Mouse (Mus musculus) spleen, postnatal 14 days (tissue): ENCODE results near the gene Maco1.
"Not testable (repeated sequence)": the region's sequence is repeated elsewhere in the genome, so short reads cannot be mapped to it uniquely, and the experiment has no call there.

Experiments
- DNase-seq, 2 experiments: peaks; one replicate each; pipeline ENCODE4 v3.0.0; 2021 to 2022; ENCODE audit warnings: low spot score in 2 of 2

Gene Maco1

GRCm38 (mm10) chr4:134814229-134814571 lies 38.9 kb downstream of the Maco1 start:
- no peak for DNase-seq

DNA sequence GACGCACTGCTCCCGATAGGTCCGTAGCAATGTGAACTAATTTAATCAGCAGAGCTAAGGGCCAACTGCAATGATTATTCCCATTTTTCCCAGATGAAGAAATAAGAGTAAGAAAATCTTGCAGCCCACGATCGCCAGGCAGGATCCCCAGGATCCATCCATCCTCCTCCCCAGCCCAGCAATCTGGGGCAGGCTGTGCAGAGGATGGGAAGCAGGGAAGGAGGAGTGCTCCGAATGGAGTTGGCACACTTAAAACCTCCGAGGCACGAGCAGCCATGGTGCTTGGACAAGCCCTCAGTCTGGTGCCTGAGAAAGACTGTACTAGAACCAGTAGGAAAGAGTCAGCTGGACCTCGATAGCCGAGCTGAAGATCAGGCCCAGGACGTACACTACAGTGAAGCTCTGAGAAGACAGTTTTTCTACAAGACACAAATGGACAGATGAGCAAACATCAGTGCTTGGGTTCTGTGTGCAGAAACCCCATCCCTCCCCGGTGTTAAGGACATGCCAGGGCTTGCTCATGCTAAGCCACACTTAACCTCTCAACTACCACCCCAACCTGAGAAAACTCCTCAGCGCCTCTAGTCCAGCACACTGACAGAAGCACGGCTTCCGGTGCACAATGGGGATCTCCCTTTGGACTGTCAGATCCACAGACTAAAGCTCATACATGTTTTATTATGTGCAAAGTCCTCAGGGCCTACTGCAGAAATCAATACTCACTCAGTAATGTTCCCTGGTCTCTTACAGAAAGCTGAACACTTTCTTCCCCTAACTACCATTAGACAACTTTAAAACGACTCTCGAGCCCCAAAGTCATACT lies 39.5 kb downstream of the Maco1 start:
- no peak for DNase-seq

DNA sequence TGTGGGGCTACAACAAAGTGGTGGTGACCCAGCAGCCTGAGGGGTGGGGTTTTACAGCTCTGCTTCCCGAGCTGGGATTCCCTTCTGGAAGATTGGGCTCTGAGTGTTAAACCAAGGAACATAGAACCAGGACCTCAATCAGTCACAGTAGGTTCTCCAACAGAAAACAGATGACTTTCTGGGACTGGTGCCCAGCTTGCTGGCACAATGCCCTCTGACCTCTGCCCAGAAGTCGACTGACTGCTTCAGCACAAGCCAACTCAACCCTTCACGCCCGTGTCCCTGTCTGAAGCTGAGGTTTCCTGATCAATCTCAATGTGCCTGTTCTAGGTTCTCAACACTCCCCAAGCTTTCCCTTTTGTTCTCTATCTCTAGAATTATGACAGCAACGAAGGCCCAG lies 48.4 kb downstream of the Maco1 start:
- DNase-seq = no peak

GRCm38 (mm10) chr4:134802765-134803164 lies 50.4 kb downstream of the Maco1 start:
- no peak for DNase-seq

GRCm38 (mm10) chr4:134802155-134802554 lies 51.0 kb downstream of the Maco1 start:
- no peak for DNase-seq

DNA sequence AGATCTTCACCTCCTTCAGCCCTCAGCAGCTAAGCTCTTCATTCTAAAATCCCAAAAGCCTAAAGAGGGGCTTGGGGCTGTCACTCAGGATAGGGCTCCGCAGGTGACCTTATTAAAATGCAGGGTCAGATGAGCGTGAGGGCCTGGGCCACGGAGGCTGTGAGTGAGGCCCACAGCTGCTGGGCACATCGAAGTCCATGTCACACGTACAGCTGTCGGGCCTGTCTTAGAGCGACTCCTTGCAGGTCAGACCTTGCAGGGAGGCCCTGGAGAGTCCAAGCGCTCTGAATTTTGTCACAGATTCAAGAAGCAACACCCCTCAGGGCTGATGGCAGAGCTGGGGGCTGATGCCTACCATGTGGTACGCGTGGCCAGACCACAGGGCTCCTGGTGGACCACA lies 52.5 kb downstream of the Maco1 start:
- no peak for DNase-seq

- no peak for DNase-seq
Observed at GRCm38 (mm10) chr4:134800098-134800497, 53.0 kb downstream of the Maco1 start.

DNA sequence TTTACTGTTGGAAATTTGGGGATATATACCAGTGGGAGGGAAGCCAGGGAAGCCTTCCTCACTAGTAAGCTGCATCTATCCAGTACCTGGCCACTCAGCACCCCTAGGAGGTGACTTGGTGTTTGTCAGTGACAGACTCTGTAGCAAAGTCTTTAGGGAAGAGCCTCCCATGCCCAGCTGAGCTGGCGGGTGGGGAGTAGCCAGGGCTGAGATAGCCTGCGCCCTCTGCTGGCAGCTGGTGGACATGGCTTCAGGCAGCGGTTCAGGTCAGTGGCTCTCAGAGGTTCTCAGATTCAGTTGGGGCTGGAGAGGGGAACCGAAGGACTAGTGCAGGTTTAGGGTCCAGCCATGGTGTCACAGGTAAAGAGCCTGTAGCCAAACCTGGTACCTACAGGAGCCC lies 53.9 kb downstream of the Maco1 start:
- DNase-seq = peak; percentile 54 to 70

GRCm38 (mm10) chr4:134798861-134799260 lies 54.3 kb downstream of the Maco1 start:
- no peak for DNase-seq

- no peak for DNase-seq
Observed at GRCm38 (mm10) chr4:134797621-134798020, 55.5 kb downstream of the Maco1 start.

GRCm38 (mm10) chr4:134796581-134797361 lies 56.4 kb downstream of the Maco1 start:
- no peak for DNase-seq

- DNase-seq = no peak
Observed at GRCm38 (mm10) chr4:134795819-134796485, 57.2 kb downstream of the Maco1 start.

DNA sequence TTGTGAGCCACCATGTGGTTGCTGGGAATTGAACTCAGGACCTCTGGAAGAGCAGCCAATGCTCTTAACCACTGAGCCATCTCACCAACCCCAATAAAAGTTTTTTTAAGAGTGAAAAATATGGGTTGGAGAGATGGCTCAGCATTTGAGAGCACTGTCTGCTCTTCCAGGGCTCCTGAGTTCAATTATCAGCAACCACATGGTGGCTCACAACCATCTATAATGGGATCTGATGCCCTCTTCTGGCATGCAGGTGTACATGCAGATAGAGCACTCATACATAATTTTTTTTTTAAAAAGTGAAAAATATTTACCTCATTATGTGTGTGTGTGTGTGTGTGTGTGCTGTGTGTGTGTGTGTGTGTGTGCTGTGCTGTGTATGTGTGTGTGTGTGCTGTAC lies 58.2 kb downstream of the Maco1 start:
- DNase-seq = not testable (repeated sequence)

DNA sequence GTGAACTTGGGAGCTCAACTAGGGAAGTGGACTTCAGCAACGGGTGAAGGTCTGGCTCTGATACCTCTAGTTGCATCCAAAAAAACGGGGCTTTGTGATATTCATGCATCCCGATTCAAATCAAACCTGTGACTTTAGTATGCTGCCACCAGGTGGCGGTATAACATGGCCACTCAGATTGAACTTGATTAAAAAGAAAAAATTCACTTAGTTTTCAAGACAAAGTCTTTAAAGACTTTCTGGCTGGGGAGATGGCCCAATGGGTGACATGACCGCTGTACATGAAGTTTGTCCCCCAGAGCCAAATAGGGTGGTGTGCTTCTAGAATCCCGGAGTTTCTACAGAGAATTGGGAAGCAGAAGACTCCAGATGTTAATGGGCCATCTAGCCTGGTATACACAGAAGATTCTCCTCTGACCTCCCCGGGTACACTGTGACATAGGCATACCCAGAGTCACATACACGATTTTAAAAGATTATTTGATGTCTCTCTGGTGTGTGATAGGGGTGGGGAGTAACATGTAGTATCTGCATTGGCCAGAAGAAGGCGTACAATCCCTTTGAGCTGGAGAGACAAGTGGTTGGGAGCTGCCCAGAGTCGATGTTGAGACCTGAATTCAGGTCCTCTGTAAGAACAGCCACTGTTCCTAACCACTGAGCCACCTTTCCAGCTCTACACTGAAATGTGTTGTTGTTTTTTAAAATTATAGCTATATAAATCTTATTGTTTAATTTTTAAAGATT lies 59.8 kb downstream of the Maco1 start:
- peak in 1 of 2 experiments; percentile 54 for DNase-seq

DNA sequence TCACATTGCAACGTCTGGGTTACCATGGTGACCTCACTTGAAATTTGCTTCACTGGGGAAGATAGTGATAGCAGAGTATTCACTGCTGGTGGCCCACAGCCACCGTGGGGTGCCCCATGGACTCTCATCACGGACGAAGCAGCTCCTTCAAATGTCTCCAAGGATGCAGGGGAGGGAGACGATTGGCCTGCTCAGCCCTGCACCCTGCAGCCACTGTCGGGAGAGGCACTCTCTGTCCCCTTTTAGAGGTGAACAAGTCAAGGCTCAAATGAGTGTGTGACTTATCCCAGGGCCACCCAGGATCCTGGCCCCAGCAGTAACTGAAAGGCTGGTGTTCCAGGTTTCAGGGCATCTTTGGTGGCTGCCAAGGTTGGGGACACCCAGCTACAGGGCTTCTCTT lies 61.4 kb downstream of the Maco1 start:
- no peak for DNase-seq

DNA sequence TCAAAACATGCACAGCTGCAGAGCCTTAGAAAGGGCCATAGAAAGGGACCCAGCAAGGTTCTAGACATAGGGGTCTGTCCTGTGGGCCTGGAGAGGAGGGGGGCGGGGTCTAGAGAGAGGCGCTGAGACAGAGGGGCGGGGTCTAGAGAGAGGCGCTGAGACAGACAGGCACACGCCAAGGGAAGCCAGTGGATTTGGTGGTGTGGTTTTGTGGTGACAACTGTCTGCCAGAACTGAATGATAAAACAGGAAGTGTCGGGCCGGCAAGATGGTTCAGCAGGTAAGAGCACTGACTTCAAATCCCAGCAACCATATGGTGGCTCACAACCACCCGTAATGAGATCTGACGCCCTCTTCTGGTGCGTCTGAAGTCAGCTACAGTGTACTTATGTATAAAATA lies 66.2 kb downstream of the Maco1 start:
- DNase-seq = no peak

GRCm38 (mm10) chr4:134784701-134785100 lies 68.4 kb downstream of the Maco1 start:
- DNase-seq = no peak

DNA sequence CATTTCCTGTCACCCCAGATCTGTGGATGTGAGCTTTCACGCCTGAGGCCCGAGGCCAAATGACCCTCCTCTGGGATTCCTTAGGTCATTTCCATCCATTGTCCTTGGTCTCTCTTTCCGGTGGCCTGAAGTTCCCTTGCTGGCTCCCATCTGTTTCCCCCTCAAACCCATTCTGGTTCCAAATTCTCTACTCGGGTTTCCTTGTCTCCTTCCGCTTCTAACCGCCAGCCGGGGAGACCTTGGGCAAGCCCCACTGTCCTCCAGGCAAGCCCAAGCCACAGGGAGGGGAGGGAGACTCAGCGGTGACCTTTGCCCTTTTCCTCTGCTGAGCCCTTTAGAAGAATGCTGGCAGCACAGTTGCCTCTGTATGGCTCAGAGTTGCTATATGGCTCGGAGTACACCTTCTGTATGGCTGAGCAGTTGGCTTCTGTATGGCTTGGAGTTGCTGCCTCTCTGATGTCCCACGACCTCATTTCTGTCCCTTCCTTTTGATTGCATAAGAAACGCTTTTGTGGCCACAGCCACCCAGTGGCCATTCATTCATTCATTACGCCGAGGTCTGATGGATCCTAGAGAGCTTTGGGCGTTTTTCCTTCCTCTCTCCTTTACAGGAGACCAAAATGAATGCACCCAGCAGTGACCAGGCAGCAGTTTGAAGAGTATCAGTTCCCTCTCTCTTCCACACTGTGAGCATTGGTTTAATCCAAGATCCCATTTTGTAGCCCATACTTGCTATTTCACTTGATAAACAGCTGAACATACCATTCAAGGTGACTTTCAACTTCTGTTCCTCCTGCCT lies 73.8 kb downstream of the Maco1 start:
- DNase-seq = no peak

DNA sequence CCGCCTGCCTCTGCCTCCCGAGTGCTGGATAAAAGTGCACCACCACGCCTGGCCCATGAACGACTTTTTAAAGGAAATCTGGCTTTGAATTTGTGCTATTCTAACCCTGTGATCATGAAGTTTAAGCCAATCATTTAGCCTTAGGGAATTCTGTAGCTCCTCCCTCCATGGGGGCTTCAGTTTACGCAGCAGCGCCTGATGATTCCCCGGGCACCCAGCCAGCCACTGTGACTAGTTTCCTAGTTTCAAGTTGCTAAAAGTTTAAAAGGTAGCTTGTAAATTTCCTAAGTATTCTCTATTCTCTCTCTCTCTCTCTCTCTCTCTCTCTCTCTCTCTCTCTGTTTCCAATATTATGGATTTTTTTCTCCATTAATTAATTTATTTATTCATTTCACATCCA lies 76.9 kb downstream of the Maco1 start:
- DNase-seq = no peak

DNA sequence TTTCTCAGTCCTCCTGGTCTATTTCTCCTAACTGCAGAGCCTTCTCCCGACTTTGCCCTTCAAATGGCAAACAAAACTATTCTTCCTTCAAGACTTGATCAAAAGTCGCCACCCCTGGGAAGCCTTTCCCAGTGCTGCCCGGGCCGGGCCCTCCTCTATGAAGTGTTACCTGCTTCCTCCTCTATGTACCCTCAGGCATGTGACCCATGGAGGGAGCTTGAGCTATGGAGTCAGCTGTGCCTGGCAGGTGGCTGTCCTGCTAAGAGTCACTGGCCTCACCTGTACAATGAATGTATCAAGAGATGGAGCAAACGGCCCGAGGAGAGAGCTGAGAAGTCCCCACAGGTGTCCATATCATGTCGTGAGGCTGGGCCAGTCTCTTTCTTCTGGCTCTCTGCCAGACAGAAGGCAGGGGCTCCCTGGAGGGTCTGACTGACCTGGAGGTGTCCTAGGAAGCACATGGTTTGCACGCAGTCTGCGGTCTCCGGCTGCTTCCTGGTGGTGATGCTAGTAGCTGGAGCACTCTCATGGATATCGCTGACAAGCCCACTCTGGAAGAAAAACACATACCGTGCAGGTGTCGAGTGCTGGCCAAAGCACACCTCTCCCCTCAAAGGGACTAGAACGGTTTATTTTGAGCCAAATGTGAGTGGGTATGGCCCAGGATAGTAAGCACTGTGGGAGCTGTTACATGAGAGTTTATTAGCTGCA lies 77.8 kb downstream of the Maco1 start:
- DNase-seq = no peak
